Mouse (Mus musculus) 3T3-L1 (cell line): Measurements from ENCODE around the gene Psma6.

Experiments used
- DNase-seq: peaks from one replicate; pipeline ENCODE4 v3.0.0-alpha.2; 2015; ENCODE audit warnings: low read depth, low spot score

Psma6 gene

GRCm38 (mm10) chr12:55438611-55439137, 54.7 kb downstream of the Psma6 start:
- peak; percentile 47 for DNase-seq

- no peak for DNase-seq
These were observed 56.4 kb downstream of the Psma6 start for GRCm38 (mm10) chr12:55440416-55440815.

GRCm38 (mm10) chr12:55442245-55442644, 58.2 kb downstream of the Psma6 start:
- DNase-seq, result no peak

- peak; percentile 97 for DNase-seq
These were observed 59.1 kb downstream of the Psma6 start for GRCm38 (mm10) chr12:55442861-55443850.

GRCm38 (mm10) chr12:55444031-55444451, 60.0 kb downstream of the Psma6 start:
- DNase-seq, result no peak

GRCm38 (mm10) chr12:55445583-55445982, 61.6 kb downstream of the Psma6 start:
- DNase-seq, result no peak

- DNase-seq, result no peak
These were observed 62.3 kb downstream of the Psma6 start for GRCm38 (mm10) chr12:55446366-55446745.

- peak; percentile 87 for DNase-seq
These were observed 62.8 kb downstream of the Psma6 start for GRCm38 (mm10) chr12:55446746-55447395.

- no peak for DNase-seq
These were observed 63.4 kb downstream of the Psma6 start for GRCm38 (mm10) chr12:55447396-55447760.

GRCm38 (mm10) chr12:55448457-55448856, 64.4 kb downstream of the Psma6 start:
- DNase-seq, result no peak

- no peak for DNase-seq
These were observed 65.0 kb downstream of the Psma6 start for GRCm38 (mm10) chr12:55449048-55449447.

GRCm38 (mm10) chr12:55450421-55450820, 66.4 kb downstream of the Psma6 start:
- no peak for DNase-seq

- no peak for DNase-seq
These were observed 68.8 kb downstream of the Psma6 start for GRCm38 (mm10) chr12:55452839-55453238.

- no peak for DNase-seq
These were observed 69.9 kb downstream of the Psma6 start for GRCm38 (mm10) chr12:55453924-55454323.

GRCm38 (mm10) chr12:55455206-55455605, 71.2 kb downstream of the Psma6 start:
- DNase-seq, result no peak

- no peak for DNase-seq
These were observed 72.1 kb downstream of the Psma6 start for GRCm38 (mm10) chr12:55456136-55456535.

GRCm38 (mm10) chr12:55456893-55457292, 72.9 kb downstream of the Psma6 start:
- DNase-seq, result no peak

- no peak for DNase-seq
These were observed 75.7 kb downstream of the Psma6 start for GRCm38 (mm10) chr12:55459739-55460138.

- DNase-seq, result no peak
These were observed 76.9 kb downstream of the Psma6 start for GRCm38 (mm10) chr12:55460900-55461299.

GRCm38 (mm10) chr12:55461767-55462166, 77.7 kb downstream of the Psma6 start:
- DNase-seq, result peak; percentile 44

- no peak for DNase-seq
These were observed 78.4 kb downstream of the Psma6 start for GRCm38 (mm10) chr12:55462456-55462855.

GRCm38 (mm10) chr12:55463087-55463486, 79.1 kb downstream of the Psma6 start:
- no peak for DNase-seq
